Mouse (Mus musculus) spleen, postnatal 0 days (tissue): ENCODE results near the gene Actl7a. TPM values are rescaled to one million over a fixed set of nuclear protein-coding genes. Genes with fewer than 3 reads are reported as not detected.

Source experiments
- polyA plus RNA-seq: library from polyadenylated mRNA; unstranded; fragments of >200 nt; fragmentation: Nextera tagmentation; extraction: Ambion mirVana; gene quantifications from 2 replicates; pipeline ENCODE4 v1.2.1, GENCODE M21; 2015

Actl7a gene
- polyA plus RNA-seq = 0.07 TPM in 1 of 2 replicates, not detected in the other

DNA sequence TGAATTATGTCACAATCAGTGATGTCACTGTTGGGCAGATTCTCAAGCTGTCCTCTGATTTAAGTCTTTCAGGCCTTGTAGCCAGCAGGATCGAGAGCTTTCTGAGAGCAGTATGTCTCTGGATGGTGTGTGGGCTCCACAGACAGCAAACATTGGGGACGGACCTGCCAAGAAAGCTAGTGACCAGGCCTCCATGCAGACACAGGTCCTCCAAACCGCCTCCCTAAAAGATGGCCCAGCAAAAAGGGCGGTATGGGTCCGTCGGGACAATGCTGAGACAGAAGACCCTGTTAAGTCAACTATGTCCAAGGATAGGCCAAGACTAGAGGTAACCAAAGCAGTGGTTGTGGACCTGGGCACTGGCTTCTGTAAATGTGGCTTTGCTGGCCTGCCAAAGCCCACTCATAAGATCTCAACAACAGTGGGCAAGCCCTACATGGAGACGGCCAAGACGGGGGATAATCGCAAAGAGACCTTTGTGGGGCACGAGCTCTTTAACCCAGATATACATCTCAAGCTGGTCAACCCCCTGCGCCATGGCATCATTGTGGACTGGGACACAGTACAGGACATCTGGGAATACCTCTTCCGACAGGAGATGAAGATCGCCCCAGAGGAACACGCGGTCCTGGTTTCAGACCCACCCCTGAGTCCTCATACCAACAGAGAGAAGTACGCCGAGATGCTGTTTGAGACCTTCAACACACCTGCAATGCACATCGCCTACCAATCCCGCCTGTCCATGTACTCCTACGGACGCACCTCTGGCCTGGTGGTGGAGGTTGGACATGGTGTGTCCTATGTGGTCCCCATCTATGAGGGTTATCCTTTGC is at the start of gene Actl7a:
Gene Actl7a (plus strand): TSS at position 51 of the 833 bp plus-strand sequence.

DNA sequence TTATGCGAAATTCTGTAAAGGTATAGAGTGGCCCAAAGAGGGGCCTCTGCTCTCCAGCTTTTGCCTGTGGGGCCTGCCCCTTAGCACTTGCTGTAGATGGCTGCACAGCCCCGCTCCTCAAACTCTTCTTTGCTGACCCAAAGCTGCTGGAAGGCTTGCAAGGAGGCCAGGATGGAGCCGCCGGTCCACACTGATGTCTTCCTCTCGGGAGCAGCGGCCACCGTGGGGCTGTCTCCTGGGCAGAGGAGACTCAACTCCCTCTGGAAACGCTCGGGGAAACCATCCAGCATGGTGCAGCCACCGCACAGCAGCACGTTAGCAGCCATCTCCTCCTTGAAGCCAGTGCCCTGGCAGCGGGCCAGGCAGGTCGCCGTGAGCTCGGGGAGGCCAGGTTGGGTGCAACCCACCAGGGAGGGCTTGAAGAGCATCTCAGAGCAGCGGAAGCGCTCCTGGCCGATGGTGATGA is 3.2 kb upstream of the Actl7a start, which contains the start of gene Gm26657:
Gene Gm26657 (plus strand): TSS at position 51 of the 466 bp plus-strand sequence.

GRCm38 (mm10) chr4:56741041-56741493 is 2.1 kb upstream of the Actl7a start, which contains the start of gene Actl7b:
Gene Actl7b (minus strand): TSS chr4:56741443.

Other genes with a start within 250 kb of the Actl7a start
- not detected in 2 replicates for gene Gm26657, start 3.3 kb upstream of the Actl7a start, polyA plus RNA-seq
- not detected in 2 replicates for gene Actl7b, start 2.0 kb upstream of the Actl7a start, polyA plus RNA-seq
- 20.9 and 21.7 TPM in 2 replicates for gene Elp1, start 58.9 kb downstream of the Actl7a start, polyA plus RNA-seq
- gene Fam206a, start 58.9 kb downstream of the Actl7a start, polyA plus RNA-seq = 5.1 and 5.2 TPM in 2 replicates
- gene Ctnnal1, start 121.8 kb downstream of the Actl7a start, polyA plus RNA-seq = 8.3 and 9.6 TPM in 2 replicates
- 2.5 and 3.6 TPM in 2 replicates for gene Tmem245, start 204.0 kb downstream of the Actl7a start, polyA plus RNA-seq
- not detected in 2 replicates for gene Frrs1l, start 247.0 kb downstream of the Actl7a start, polyA plus RNA-seq